Mouse (Mus musculus) hindbrain, embryonic 14.5 days (tissue): Measurements from ENCODE around the gene Mrps6. TPM values are rescaled to one million over a fixed set of nuclear protein-coding genes. Genes with fewer than 3 reads are reported as not detected.

Experiments used
- ATAC-seq: fragments of 200-750 bp; cut with Nextera tagmentation; 2 replicates; pipeline ENCODE4 v1.8.0; 2017; ENCODE audit warnings: moderate number of reproducible peaks, mild to moderate bottlenecking, moderate TSS enrichment, moderate library complexity; ENCODE audit not compliant: low FRiP score
- DNase-seq: peaks from one replicate; pipeline ENCODE4 v3.0.0-alpha.2; 2015; ENCODE audit warnings: low spot score
- H3K27ac ChIP-seq: fragments of 300-500 bp; sonication (generic); 2 replicates; pipeline ENCODE4 v1.5.1; 2014; ENCODE audit warnings: mild to moderate bottlenecking, moderate library complexity
- H3K27me3 ChIP-seq: fragments of 300-500 bp; sonication (generic); 2 replicates; pipeline ENCODE4 v1.6.1; 2014; ENCODE audit warnings: mild to moderate bottlenecking, low read length, mixed read lengths; ENCODE audit not compliant: control insufficient read depth, insufficient read depth
- H3K36me3 ChIP-seq: fragments of 300-500 bp; sonication (generic); replicated peaks from 2 replicates; pipeline ENCODE4 v1.6.1; 2014; ENCODE audit not compliant: control insufficient read depth, insufficient read depth
- H3K4me1 ChIP-seq: fragments of 300-500 bp; sonication (generic); replicated peaks from 2 replicates; pipeline ENCODE4 v1.6.1; 2014; ENCODE audit warnings: antibody characterized with exemption, low read length, mixed read lengths; ENCODE audit not compliant: control insufficient read depth, insufficient read depth
- H3K4me2 ChIP-seq: fragments of 300-500 bp; sonication (generic); replicated peaks from 2 replicates; pipeline ENCODE4 v1.6.1; 2014; ENCODE audit warnings: mild to moderate bottlenecking, moderate library complexity
- H3K4me3 ChIP-seq: fragments of 300-500 bp; sonication (generic); replicated peaks from 2 replicates; pipeline ENCODE4 v1.5.1; 2014; ENCODE audit warnings: mild to moderate bottlenecking, low read length
- H3K9ac ChIP-seq: fragments of 300-500 bp; sonication (generic); 2 replicates; pipeline ENCODE4 v1.6.1; 2014
- H3K9me3 ChIP-seq: fragments of 300-500 bp; sonication (generic); 2 replicates; pipeline ENCODE4 v1.6.1; 2016; ENCODE audit warnings: low read length; ENCODE audit not compliant: control insufficient read depth
- WGBS: fragments of 180-500 bp; shearing (Covaris S2); extraction: QIAGEN DNeasy Blood & Tissue Kit; methylation state at CpG from one replicate; pipeline ENCODE4 v1.1.7; 2014; 5-methylcytosine and 5-hydroxymethylcytosine counted together
- polyA plus RNA-seq: library from polyadenylated mRNA; unstranded; fragments of >200 nt; fragmentation: Nextera tagmentation; extraction: Ambion mirVana; gene quantifications from 2 replicates; pipeline ENCODE4 v1.2.1, GENCODE M21; 2014

The Mrps6 gene
- polyA plus RNA-seq, 1 experiment from 2014 or later: 222 TPM

DNA sequence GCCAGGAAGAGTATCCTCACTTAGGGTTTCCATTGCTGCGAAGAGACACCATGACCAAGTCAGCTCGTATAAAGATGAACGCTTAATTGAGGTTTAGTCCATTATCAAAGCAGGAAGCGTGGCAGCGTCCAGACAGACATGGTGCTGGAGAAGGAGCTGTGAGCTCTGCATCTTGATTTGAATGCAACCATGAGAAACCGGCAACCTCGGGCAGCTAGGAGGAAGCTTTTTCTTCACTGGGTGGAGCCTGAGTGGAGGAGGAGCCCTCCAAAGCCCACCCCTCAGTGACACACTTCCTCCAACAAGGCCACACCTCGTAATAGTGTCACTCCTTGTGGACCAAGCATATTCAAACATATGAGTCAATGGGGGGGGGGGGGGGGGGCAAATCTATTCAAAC, 71.8 kb downstream of the Mrps6 start:
- DNase-seq (no peak), ATAC-seq (no peak)
- Histone ChIP-seq H3K9me3 (0 out of 2 replicates have a peak, but pooled peaks cover under 1% of the 10 kb centered on the region), H3K4me1 (no peaks in the 10 kb centered on the region), H3K27me3 (no peaks in the 10 kb centered on the region), H3K4me3 (no peak overlapping the region), H3K9ac (no peak overlapping the region), H3K27ac (no peak overlapping the region), H3K4me2 (no peak overlapping the region), H3K36me3 (no peaks in the 10 kb centered on the region)
- 90% methylated on average over 8 of the region's 8 CpGs for WGBS

DNA sequence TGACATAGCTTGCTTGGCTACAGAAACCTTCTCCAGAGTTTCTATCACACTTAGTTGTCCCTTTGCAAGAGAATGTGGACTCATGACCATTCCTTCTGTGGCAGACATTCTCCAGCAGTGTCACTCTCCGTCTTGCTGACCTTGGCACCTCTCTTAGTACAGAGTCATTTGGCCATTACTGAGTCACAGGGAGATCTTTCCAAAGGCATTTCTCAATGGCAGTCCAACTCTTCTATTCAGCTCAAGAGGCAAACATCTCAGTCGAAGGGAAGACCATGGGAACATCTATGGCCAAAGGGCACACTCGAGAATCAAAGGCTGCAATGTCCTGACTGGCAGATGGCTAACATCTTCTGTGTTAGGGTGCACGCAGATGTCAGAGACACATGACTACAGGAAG, 74.4 kb downstream of the Mrps6 start:
- no peak for DNase-seq
- no peak for ATAC-seq
- no peak overlapping the region for H3K9ac ChIP-seq
- no peaks in the 10 kb centered on the region for H3K27me3 ChIP-seq
- H3K4me3 ChIP-seq: no peak overlapping the region
- H3K9me3 ChIP-seq: no peaks in the 10 kb centered on the region
- no peak overlapping the region for H3K4me2 ChIP-seq
- no peaks in the 10 kb centered on the region for H3K4me1 ChIP-seq
- no peaks in the 10 kb centered on the region for H3K36me3 ChIP-seq
- 92% methylated on average over 4 of the region's 4 CpGs for WGBS
- no peak overlapping the region for H3K27ac ChIP-seq

- Histone ChIP-seq H3K9me3 (no peaks in the 10 kb centered on the region), H3K27me3 (no peaks in the 10 kb centered on the region), H3K4me2 (no peak overlapping the region), H3K4me3 (no peak overlapping the region), H3K27ac (no peak overlapping the region; the same call in 1 of the 2 replicates), H3K4me1 (peaks cover 6% of the 10 kb centered on the region; the same call in 1 of the 2 replicates), H3K36me3 (no peaks in the 10 kb centered on the region), H3K9ac (no peak overlapping the region)
- WGBS: 82% methylated on average over 11 of the region's 11 CpGs
- no peak for DNase-seq
- ATAC-seq: no peak
Observed at GRCm38 (mm10) chr16:92134148-92134764, 76.2 kb downstream of the Mrps6 start.

DNA sequence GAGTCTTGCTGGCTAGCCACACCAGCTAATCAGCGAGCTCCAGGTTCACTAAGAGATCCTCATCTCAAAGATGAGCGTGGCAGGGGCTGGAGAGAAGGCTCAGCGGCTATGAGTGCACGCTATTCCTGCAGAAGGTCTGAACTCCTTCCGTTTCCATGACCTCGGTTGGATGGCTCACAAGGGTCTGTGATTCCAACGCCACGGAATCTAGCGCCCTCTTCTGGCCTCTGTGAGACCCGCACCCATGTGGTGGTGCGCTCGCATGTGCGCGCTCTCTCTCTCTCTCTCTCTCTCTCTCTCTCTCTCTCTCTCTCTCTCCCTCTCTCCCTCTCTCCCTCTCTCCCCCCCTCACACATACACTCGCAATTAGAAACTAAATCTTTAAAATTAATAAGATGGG, 78.2 kb downstream of the Mrps6 start:
- no peak for ATAC-seq
- WGBS: 93% methylated on average over 15 of the region's 15 CpGs

DNA sequence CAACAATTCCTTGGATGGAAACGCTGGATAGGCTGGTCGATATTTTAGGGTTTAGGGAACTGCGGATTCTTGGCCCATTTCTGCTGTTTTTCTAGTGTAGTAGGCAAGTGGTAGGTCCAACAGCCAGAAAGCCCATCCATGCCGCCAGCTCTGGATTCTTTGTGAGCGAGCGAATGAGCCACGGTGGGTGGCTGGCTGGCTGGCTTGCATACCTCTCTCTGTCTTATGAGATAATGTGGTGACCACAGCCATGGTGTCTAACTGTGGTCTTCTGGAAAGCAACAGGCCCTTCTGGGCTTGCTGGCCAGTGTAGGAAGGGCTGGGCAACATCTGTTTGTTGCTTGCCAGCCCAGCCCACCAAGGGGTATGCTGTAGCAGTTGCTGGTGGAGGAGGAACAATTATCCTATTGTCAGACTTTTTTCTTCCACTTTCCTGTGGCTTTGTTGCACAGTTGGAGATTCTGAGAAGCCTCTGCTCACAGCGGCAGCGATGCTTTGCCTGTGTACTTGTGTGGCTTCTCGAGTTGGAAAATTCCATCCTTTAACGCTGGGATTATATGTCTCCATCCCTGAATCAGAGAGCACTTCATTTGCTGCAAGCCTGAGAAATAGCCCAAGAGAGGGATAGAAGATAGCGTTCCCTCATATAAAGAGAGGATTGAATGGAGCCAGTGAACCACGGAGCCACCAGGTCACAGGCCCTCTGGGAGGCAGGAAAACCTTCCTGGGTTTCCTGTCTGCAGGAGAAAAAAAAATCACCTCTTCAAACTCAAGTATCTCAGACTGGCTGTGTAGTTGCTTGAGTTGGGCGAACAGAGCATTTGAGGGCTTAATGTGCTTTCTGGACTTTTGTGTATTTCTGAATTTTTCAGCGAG, 81.6 kb downstream of the Mrps6 start:
- H3K9ac ChIP-seq: no peak overlapping the region
- 0 out of 2 replicates have a peak overlapping the region, but pooled peaks have one; percentile 28 for H3K27ac ChIP-seq
- H3K9me3 ChIP-seq: no peaks in the 10 kb centered on the region
- peaks cover 14% of the 10 kb centered on the region for H3K4me1 ChIP-seq
- ATAC-seq (no peak), DNase-seq (no peak)
- no peak overlapping the region for H3K4me2 ChIP-seq
- no peaks in the 10 kb centered on the region for H3K27me3 ChIP-seq
- no peak overlapping the region for H3K4me3 ChIP-seq
- no peaks in the 10 kb centered on the region for H3K36me3 ChIP-seq
- 32% methylated on average over 15 of the region's 15 CpGs for WGBS

More for the DNA sequence above, 78.2 kb downstream of the Mrps6 start:
- H3K4me2 ChIP-seq: no peak overlapping the region
- H3K27me3 ChIP-seq: no peaks in the 10 kb centered on the region
- no peak overlapping the region for H3K4me3 ChIP-seq
- no peak overlapping the region for H3K9ac ChIP-seq
- DNase-seq: no peak
- no peaks in the 10 kb centered on the region for H3K36me3 ChIP-seq
- no peaks in the 10 kb centered on the region for H3K9me3 ChIP-seq
- H3K4me1 ChIP-seq: peaks cover 14% of the 10 kb centered on the region
- no peak overlapping the region for H3K27ac ChIP-seq

DNA sequence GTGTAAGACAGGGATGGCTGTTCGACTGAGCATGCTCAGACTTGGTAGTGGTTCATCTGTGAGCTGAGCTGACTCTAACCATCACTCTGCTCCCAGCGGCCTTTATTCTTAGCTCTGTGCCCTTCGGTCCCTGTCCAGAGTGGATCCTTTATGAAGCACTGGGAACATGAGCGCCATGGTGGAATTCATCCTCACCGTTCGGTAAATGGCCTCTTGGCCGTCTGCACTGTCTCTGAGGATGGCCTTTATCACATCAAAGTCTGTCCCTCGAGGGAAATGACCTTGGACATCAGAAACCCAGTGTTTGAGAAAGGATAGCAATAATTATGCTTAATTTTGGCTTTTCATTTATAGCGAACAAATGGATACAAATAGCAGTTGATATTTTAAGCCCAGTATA, 82.3 kb downstream of the Mrps6 start:
- Histone ChIP-seq H3K36me3 (no peaks in the 10 kb centered on the region), H3K4me3 (no peak overlapping the region), H3K27ac (0 out of 2 replicates have a peak overlapping the region, but pooled peaks have one; percentile 3), H3K27me3 (no peaks in the 10 kb centered on the region), H3K9ac (no peak overlapping the region), H3K4me1 (peaks cover 14% of the 10 kb centered on the region), H3K4me2 (no peak overlapping the region), H3K9me3 (no peaks in the 10 kb centered on the region)
- DNase-seq: no peak
- no peak for ATAC-seq
- 65% methylated on average over 9 of the region's 9 CpGs for WGBS

GRCm38 (mm10) chr16:92141021-92141420, 83.0 kb downstream of the Mrps6 start:
- WGBS: 82% methylated on average over 12 of the region's 12 CpGs
- no peak overlapping the region for H3K4me3 ChIP-seq

DNA sequence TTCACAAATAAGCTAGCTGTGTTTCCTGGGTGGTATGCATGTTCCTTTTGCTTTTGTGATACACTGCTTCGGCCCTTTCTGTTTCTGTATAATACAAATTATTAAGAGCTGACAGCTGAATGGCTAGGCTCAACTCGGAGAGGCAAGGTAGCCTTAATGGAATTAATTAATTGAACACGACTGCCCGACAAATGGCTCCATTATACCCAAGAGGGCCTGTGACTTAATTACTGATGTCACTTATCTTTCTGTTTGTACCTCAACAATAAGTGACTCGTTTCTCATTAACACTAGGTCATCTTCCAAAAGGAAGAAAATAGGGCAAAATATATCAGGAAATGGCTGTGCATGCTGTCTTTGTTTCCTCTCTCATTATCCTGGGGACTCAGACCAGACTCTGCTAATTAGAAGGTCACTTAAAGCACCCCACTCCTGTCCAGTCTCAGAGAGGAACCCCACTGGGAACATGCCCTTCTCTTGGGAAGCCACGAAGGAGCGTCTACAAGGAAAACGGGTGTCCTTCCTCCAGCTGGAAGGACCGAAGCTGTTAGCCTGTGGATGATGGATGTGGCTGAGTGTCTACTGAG, 84.4 kb downstream of the Mrps6 start:
- WGBS: 32% methylated on average over 9 of the region's 9 CpGs
- H3K4me1 ChIP-seq: peaks cover 14% of the 10 kb centered on the region
- H3K9ac ChIP-seq: 0 out of 2 replicates have a peak overlapping the region, but pooled peaks have one; percentile 20
- no peaks in the 10 kb centered on the region for H3K9me3 ChIP-seq
- H3K4me3 ChIP-seq: no peak overlapping the region
- ATAC-seq (no peak), DNase-seq (peak; percentile 38)
- peak overlapping the region; percentile 38 for H3K27ac ChIP-seq
- no peaks in the 10 kb centered on the region for H3K36me3 ChIP-seq
- H3K27me3 ChIP-seq: no peaks in the 10 kb centered on the region
- no peak overlapping the region for H3K4me2 ChIP-seq

More at GRCm38 (mm10) chr16:92141021-92141420, 83.0 kb downstream of the Mrps6 start:
- no peak overlapping the region for H3K27ac ChIP-seq
- H3K36me3 ChIP-seq: no peaks in the 10 kb centered on the region
- H3K9ac ChIP-seq: no peak overlapping the region
- DNase-seq (no peak), ATAC-seq (no peak)
- H3K4me2 ChIP-seq: no peak overlapping the region
- H3K4me1 ChIP-seq: peaks cover 14% of the 10 kb centered on the region
- no peaks in the 10 kb centered on the region for H3K27me3 ChIP-seq
- no peaks in the 10 kb centered on the region for H3K9me3 ChIP-seq
